11 mouse cellular contexts compared by ENCODE assay signal in the genomic region with DNA sequence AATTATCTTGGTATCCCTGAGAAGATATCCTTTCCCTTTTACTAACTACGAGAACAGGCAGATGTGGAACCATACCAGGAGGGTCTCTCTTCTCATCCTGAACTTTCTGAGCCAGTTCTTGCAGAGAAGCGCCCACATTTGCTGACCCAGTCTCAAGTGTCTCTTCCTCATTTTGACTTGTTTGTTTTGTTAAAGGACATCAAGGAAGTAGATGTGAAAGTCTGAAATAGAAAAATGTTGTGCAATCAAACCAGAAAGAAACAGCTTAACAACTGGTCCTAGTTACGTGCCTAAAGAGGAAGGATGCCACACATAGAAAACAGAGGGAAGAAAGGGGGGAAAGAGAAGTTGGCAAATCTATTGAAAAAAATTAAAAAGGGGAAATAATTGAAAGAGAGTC. TPM values are rescaled to one million over a fixed set of nuclear protein-coding genes. Genes with fewer than 3 reads are reported as not detected.
DNase-seq lines count a peak whose midpoint lies in the region; ATAC-seq and TF ChIP-seq lines count a peak whose summit lies in the region.
"Had no signal": no experiment of that assay in that cellular context is flagged by ENCODE, and none has a peak within 500 bp of the region (broad histone marks: within the 10 kb centered on the region; RNA-seq: fewer than 3 reads in every experiment).

No protein-coding gene starts in this region.

- no peaks in the 10 kb centered on the region; the same call in 1 of the 2 replicates for H3K9me3 ChIP-seq in heart, embryonic 12.5 days (replicated peaks)
- no peaks in the 10 kb centered on the region for H3K9me3 ChIP-seq in liver, embryonic 14.5 days (ENCODE audit: control insufficient read depth, low read length)
- no peaks in the 10 kb centered on the region for H3K9me3 ChIP-seq in liver, embryonic 11.5 days (ENCODE audit: control insufficient read depth, low read length)
- H3K9me3 ChIP-seq: heart, embryonic 15.5 days; limb, embryonic 15.5 days had no signal

- intact Hi-C loops in gastrocnemius, postnatal 36 days (cut with DNase I) = no loop called here

- H3K4me3 ChIP-seq in heart, embryonic 12.5 days = no peak overlapping the region
- H3K4me3 ChIP-seq in liver, embryonic 14.5 days (ENCODE audit: insufficient read depth in 1 of 2, low read depth in 2 of 2, low read length in 2 of 2) = no peak overlapping the region
- H3K4me3 ChIP-seq in liver, embryonic 11.5 days (ENCODE audit: low read depth, low read length) = no peak overlapping the region
- H3K4me3 ChIP-seq: heart, embryonic 15.5 days; limb, embryonic 15.5 days had no signal

- no peak for TF ChIP-seq CTCF in liver, embryonic 14.5 days (IDR thresholded peaks at IDR 0.05; ENCODE audit: low read depth)

- H3K27me3 ChIP-seq in heart, embryonic 12.5 days (replicated peaks) = no peaks in the 10 kb centered on the region
- no peaks in the 10 kb centered on the region for H3K27me3 ChIP-seq in liver, embryonic 14.5 days (ENCODE audit: control insufficient read depth, insufficient read depth, low read length)
- no peaks in the 10 kb centered on the region for H3K27me3 ChIP-seq in liver, embryonic 11.5 days (replicated peaks; ENCODE audit: control insufficient read depth, insufficient read depth, low read length)
- H3K27me3 ChIP-seq: heart, embryonic 15.5 days; limb, embryonic 15.5 days had no signal

- no peak overlapping the region for H3K4me2 ChIP-seq in heart, embryonic 12.5 days
- H3K4me2 ChIP-seq in liver, embryonic 14.5 days (ENCODE audit: low read depth) = no peak overlapping the region
- no peak overlapping the region for H3K4me2 ChIP-seq in liver, embryonic 11.5 days
- H3K4me2 ChIP-seq: heart, embryonic 15.5 days; limb, embryonic 15.5 days had no signal

- peak; percentile 96 for DNase-seq in heart, adult 11 months
- DNase-seq in liver, embryonic 14.5 days (ENCODE audit: low read depth in 3 of 3, low spot score in 3 of 3) = peak in 1 of 3 experiments; percentile 32
- no peak for DNase-seq in liver, embryonic 11.5 days (ENCODE audit: low spot score)
- DNase-seq in c-Kit-positive CD71-negative TER-119-negative erythroid progenitor cells, embryonic 14.5 days (ENCODE audit: low read depth) = peak; percentile 20
- no peak for DNase-seq in gastrocnemius, postnatal 36 days
- no peak for DNase-seq in yolk sac, embryonic 10.5 days (ENCODE audit: low spot score)

- no peak for ATAC-seq in heart, embryonic 12.5 days (ENCODE audit: insufficient number of reproducible peaks, low FRiP score)
- ATAC-seq in liver, embryonic 14.5 days (ENCODE audit: insufficient read depth) = 0 out of 2 replicates have a peak, but pooled peaks have one; percentile 50
- ATAC-seq in liver, embryonic 11.5 days (replicated peaks; ENCODE audit: low FRiP score) = no peak
- peak; percentile 99 for ATAC-seq in megakaryocyte progenitor cell, adult 5-6 weeks (replicated peaks; ENCODE audit: poor library complexity)

- no peak for TF ChIP-seq EP300 in liver, embryonic 14.5 days (IDR thresholded peaks at IDR 0.05; ENCODE audit: low read depth)

- H3K27ac ChIP-seq in heart, embryonic 12.5 days (ENCODE audit: poor library complexity, severe bottlenecking) = no peak overlapping the region
- H3K27ac ChIP-seq in liver, embryonic 14.5 days = no peak overlapping the region
- H3K27ac ChIP-seq in liver, embryonic 11.5 days (ENCODE audit: low read depth, low read length) = no peak overlapping the region
- H3K27ac ChIP-seq: heart, embryonic 15.5 days; limb, embryonic 15.5 days had no signal

- 54% methylated on average over 3 of the region's 3 CpGs for WGBS in heart, embryonic 12.5 days
- WGBS in liver, embryonic 14.5 days (ENCODE audit: insufficient replicate concordance) = 13% methylated on average over 3 of the region's 3 CpGs
- WGBS in liver, embryonic 11.5 days = 38% methylated on average over 3 of the region's 3 CpGs

- no peak overlapping the region for H3K9ac ChIP-seq in heart, embryonic 12.5 days
- no peak overlapping the region for H3K9ac ChIP-seq in liver, embryonic 14.5 days (replicated peaks)
- H3K9ac ChIP-seq in liver, embryonic 11.5 days (ENCODE audit: low read depth, low read length) = no peak overlapping the region
- H3K9ac ChIP-seq: heart, embryonic 15.5 days; limb, embryonic 15.5 days had no signal

- 0 out of 2 replicates have a peak, but pooled peaks cover 9% of the 10 kb centered on the region for H3K4me1 ChIP-seq in heart, embryonic 12.5 days (replicated peaks)
- H3K4me1 ChIP-seq in liver, embryonic 14.5 days (replicated peaks; ENCODE audit: control insufficient read depth in 2 of 2, insufficient read depth in 2 of 2, low read length in 1 of 2) = no peaks in the 10 kb centered on the region
- no peaks in the 10 kb centered on the region for H3K4me1 ChIP-seq in liver, embryonic 11.5 days (replicated peaks; ENCODE audit: control insufficient read depth, insufficient read depth, low read length)
- H3K4me1 ChIP-seq: heart, embryonic 15.5 days had no signal

- H3K36me3 ChIP-seq in heart, embryonic 12.5 days = no peaks in the 10 kb centered on the region
- H3K36me3 ChIP-seq in liver, embryonic 14.5 days (replicated peaks; ENCODE audit: control insufficient read depth, insufficient read depth, low read depth) = no peaks in the 10 kb centered on the region
- H3K36me3 ChIP-seq in liver, embryonic 11.5 days (ENCODE audit: control insufficient read depth, insufficient read depth, low read length) = no peaks in the 10 kb centered on the region
- H3K36me3 ChIP-seq: heart, embryonic 15.5 days; limb, embryonic 15.5 days had no signal

RNA-seq across cellular contexts. Expression of a gene that starts 2.2 kb away (rescaled TPM):
- 1.7 TPM in 2 replicates for polyA plus RNA-seq in heart, embryonic 12.5 days (2016; fragmentation: Nextera tagmentation; extraction: Ambion mirVana)
- 0.27 and 0.40 TPM in 2 replicates for polyA plus RNA-seq in liver, embryonic 14.5 days (2012; rRNA removed)
- 0.68 and 0.74 TPM in 2 replicates for polyA plus RNA-seq in liver, embryonic 14.5 days (2014; fragmentation: Nextera tagmentation; extraction: Ambion mirVana)
- 0.83 and 0.84 TPM in 2 replicates for polyA plus RNA-seq in liver, embryonic 11.5 days (2014; fragmentation: Nextera tagmentation; extraction: Ambion mirVana)
- total RNA-seq in megakaryocyte progenitor cell, adult 5-6 weeks (2015) = 3.4 and 3.7 TPM in 2 replicates
- total RNA-seq in megakaryocyte progenitor cell, adult 5-6 weeks (2017) = 3.1 and 3.8 TPM in 2 replicates
- total RNA-seq in gastrocnemius, postnatal 36 days (2021) = 10 to 100 TPM in 1 of 2 experiments, 1 to 10 TPM in 1; 8.8 to 10.2 TPM
- polyA plus RNA-seq: C2C12 had no signal

Comparison
In these comparisons a context has a peak if more than half of its experiments do, and no peak if none do; other contexts are left out.
1. ATAC-seq: peak in liver, embryonic 14.5 days (single experiment) and megakaryocyte progenitor cell, adult 5-6 weeks (single experiment); none in heart, embryonic 12.5 days (single experiment) and liver, embryonic 11.5 days (single experiment).
2. DNase-seq: peak in heart, adult 11 months (single experiment) and c-Kit-positive CD71-negative TER-119-negative erythroid progenitor cells, embryonic 14.5 days (single experiment); none in liver, embryonic 11.5 days (single experiment), gastrocnemius, postnatal 36 days (0 of 2) and yolk sac, embryonic 10.5 days (single experiment).